Mouse (Mus musculus) stomach, embryonic 14.5 days (tissue): ENCODE measurements around the gene Pax7. TPM values are rescaled to one million over a fixed set of nuclear protein-coding genes. Genes with fewer than 3 reads are reported as not detected.

ENCODE experiments used
- ATAC-seq: fragments of 200-750 bp; cut with Nextera tagmentation; 2 replicates; pipeline ENCODE4 v1.8.0; 2017; ENCODE audit warnings: low read depth, moderate TSS enrichment; ENCODE audit not compliant: insufficient number of reproducible peaks, insufficient read depth, low FRiP score
- H3K27ac ChIP-seq: fragments of 300-500 bp; sonication (generic); 2 replicates; pipeline ENCODE4 v1.5.1; 2014; ENCODE audit warnings: mild to moderate bottlenecking, low read length, moderate library complexity, mixed read lengths
- H3K27me3 ChIP-seq: fragments of 300-500 bp; sonication (generic); 2 replicates; pipeline ENCODE4 v1.6.1; 2014; ENCODE audit warnings: low read length, control low read depth, mixed read lengths; ENCODE audit not compliant: control insufficient read depth, insufficient read depth
- H3K36me3 ChIP-seq: fragments of 300-500 bp; sonication (generic); 2 replicates; pipeline ENCODE4 v1.6.1; 2014; ENCODE audit warnings: mild to moderate bottlenecking, control low read depth, low read length, moderate library complexity, mixed read lengths; ENCODE audit not compliant: control insufficient read depth, insufficient read depth
- H3K4me1 ChIP-seq: fragments of 300-500 bp; sonication (generic); 2 replicates; pipeline ENCODE4 v1.6.1; 2014; ENCODE audit warnings: low read length, control low read depth, mixed read lengths; ENCODE audit not compliant: control insufficient read depth, insufficient read depth
- H3K4me2 ChIP-seq: fragments of 300-500 bp; sonication (generic); replicated peaks from 2 replicates; pipeline ENCODE4 v1.6.1; 2014; ENCODE audit warnings: low read depth, low read length, control low read depth
- H3K4me3 ChIP-seq: fragments of 300-500 bp; sonication (generic); 2 replicates; pipeline ENCODE4 v1.5.1; 2014; ENCODE audit warnings: low read depth, low read length, control low read depth
- H3K9ac ChIP-seq: fragments of 300-500 bp; sonication (generic); replicated peaks from 2 replicates; pipeline ENCODE4 v1.6.1; 2014; ENCODE audit warnings: low read depth, mild to moderate bottlenecking, control low read depth, low read length, moderate library complexity, mixed read lengths
- H3K9me3 ChIP-seq: fragments of 300-500 bp; sonication (generic); 2 replicates; pipeline ENCODE4 v1.6.1; 2016; ENCODE audit warnings: low read depth, low read length, control low read depth; ENCODE audit not compliant: control insufficient read depth
- WGBS: fragments of 180-500 bp; shearing (Covaris S2); extraction: QIAGEN DNeasy Blood & Tissue Kit; methylation state at CpG from one replicate; pipeline ENCODE4 v1.1.7; 2014; 5-methylcytosine and 5-hydroxymethylcytosine counted together
- polyA plus RNA-seq: library from polyadenylated mRNA; unstranded; fragments of >200 nt; fragmentation: Nextera tagmentation; extraction: Ambion mirVana; gene quantifications from 2 replicates; pipeline ENCODE4 v1.2.1, GENCODE M21; 2014

Gene Pax7
- polyA plus RNA-seq, 1 experiment from 2014 or later, result not detected

DNA sequence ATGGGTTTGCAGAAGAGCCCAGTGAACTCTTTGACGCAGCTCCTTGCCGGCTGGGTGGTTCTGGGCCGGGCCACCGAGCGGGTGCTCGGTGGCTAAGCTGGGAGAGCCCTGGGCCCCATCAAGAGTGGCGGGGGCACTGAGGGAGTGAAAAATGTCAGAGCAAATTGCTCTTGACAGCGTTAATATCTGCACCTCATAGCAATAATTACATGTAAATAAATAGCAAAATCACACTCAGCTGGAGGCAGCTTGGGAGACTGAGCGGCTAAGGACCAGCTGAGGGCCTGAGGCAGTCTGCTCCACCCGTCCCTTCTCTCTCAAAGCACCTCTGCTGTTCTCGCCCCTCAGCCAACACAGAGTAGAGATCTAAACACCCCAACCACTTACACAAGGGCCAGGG, 72.6 kb downstream of the Pax7 start:
- Histone ChIP-seq H3K27me3 (0 out of 2 replicates have a peak, but pooled peaks cover 10% of the 10 kb centered on the region), H3K4me2 (no peak overlapping the region), H3K9ac (no peak overlapping the region), H3K9me3 (no peaks in the 10 kb centered on the region), H3K36me3 (no peaks in the 10 kb centered on the region), H3K4me1 (0 out of 2 replicates have a peak, but pooled peaks cover 2% of the 10 kb centered on the region), H3K27ac (no peak overlapping the region), H3K4me3 (no peak overlapping the region)
- WGBS, result 62% methylated on average over 11 of the region's 11 CpGs
- ATAC-seq, result no peak

DNA sequence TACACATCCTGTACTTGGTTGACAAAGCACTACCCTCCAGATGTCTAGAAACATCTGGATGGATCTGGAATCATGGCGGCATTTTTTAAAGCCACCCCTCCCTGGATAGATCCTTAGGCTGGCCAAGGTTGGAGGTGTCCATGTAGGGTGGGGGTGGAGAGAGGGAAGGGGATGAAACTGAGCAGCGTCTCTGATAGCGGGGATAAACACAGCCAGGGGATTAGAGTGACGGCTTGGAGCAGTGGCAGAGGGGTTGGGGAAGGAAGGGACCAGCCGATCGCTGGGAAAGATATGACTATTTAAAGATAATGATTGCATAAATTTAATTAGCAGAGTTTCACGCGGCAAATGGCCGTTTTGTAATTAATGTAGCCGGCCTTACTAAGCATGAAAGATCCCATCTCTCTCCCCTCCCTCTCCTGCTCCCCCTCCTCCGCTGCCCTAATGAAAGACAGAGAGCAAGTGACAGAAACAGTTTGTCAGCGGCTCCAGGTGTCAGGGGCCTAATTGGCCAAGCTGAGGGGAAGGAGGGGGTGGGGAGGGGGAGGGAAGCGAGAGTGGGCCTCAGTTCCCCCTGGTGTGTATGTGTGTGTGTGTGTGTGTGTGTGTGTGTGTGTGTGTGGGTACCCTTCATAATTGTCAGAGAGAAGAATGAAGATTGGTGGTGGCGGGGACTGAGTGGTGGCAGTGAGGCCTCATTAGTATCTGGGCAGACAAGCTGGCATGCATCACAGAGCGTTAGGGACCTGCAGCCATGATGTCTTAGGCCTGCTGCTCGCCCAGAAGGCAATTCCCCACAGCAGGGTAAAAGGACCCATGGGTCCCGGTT, 74.6 kb downstream of the Pax7 start:
- Histone ChIP-seq H3K4me2 (no peak overlapping the region), H3K9me3 (no peaks in the 10 kb centered on the region), H3K4me1 (0 out of 2 replicates have a peak, but pooled peaks cover 2% of the 10 kb centered on the region), H3K27ac (no peak overlapping the region), H3K27me3 (0 out of 2 replicates have a peak, but pooled peaks cover 10% of the 10 kb centered on the region), H3K9ac (no peak overlapping the region), H3K36me3 (no peaks in the 10 kb centered on the region), H3K4me3 (no peak overlapping the region)
- ATAC-seq, result no peak
- 16% methylated on average over 17 of the region's 17 CpGs for WGBS

GRCm38 (mm10) chr4:139756931-139757330, 76.4 kb downstream of the Pax7 start:
- no peak for ATAC-seq
- H3K27ac ChIP-seq, result no peak overlapping the region
- H3K36me3 ChIP-seq, result no peaks in the 10 kb centered on the region
- H3K9ac ChIP-seq, result no peak overlapping the region
- 0 out of 2 replicates have a peak, but pooled peaks cover 5% of the 10 kb centered on the region for H3K27me3 ChIP-seq
- H3K9me3 ChIP-seq, result no peaks in the 10 kb centered on the region
- H3K4me2 ChIP-seq, result no peak overlapping the region
- H3K4me3 ChIP-seq, result no peak overlapping the region
- 4% methylated on average over 11 of the region's 13 CpGs for WGBS
- 0 out of 2 replicates have a peak, but pooled peaks cover 2% of the 10 kb centered on the region for H3K4me1 ChIP-seq

GRCm38 (mm10) chr4:139754148-139754710, 79.1 kb downstream of the Pax7 start:
- no peak overlapping the region for H3K9ac ChIP-seq
- 0 out of 2 replicates have a peak, but pooled peaks cover 2% of the 10 kb centered on the region for H3K4me1 ChIP-seq
- H3K4me2 ChIP-seq, result no peak overlapping the region
- no peaks in the 10 kb centered on the region for H3K9me3 ChIP-seq
- H3K36me3 ChIP-seq, result no peaks in the 10 kb centered on the region
- H3K4me3 ChIP-seq, result no peak overlapping the region
- no peak for ATAC-seq
- no peak overlapping the region for H3K27ac ChIP-seq
- WGBS, result 38% methylated on average over 11 of the region's 11 CpGs
- H3K27me3 ChIP-seq, result 0 out of 2 replicates have a peak, but pooled peaks cover 5% of the 10 kb centered on the region

DNA sequence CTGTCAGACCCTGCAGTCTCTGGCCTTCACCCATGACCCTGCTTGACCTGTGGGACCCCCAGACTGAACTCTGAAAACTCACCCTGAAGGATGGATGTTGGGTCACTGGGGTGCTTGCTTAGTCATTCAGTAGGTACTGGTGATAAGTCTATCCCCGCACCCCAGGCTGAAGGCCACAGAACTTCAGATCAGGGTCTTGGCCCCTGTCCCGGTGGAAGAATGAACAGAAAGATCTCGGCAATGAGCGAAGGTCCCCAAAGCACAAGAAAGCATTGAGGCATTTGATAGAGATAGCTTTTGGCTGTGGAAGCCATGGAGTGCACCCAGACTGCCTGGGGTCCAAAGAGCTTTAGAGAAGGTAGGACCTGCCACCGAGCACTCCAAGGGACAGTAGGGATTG, 82.4 kb downstream of the Pax7 start:
- ATAC-seq, result no peak
- Histone ChIP-seq H3K4me1 (no peaks in the 10 kb centered on the region), H3K27ac (no peak overlapping the region), H3K9me3 (no peaks in the 10 kb centered on the region), H3K4me2 (no peak overlapping the region), H3K36me3 (no peaks in the 10 kb centered on the region), H3K9ac (no peak overlapping the region), H3K4me3 (no peak overlapping the region), H3K27me3 (no peaks in the 10 kb centered on the region)
- WGBS, result 72% methylated on average over 5 of the region's 5 CpGs

GRCm38 (mm10) chr4:139747190-139747936, 86.0 kb downstream of the Pax7 start:
- Histone ChIP-seq H3K4me2 (no peak overlapping the region), H3K4me3 (no peak overlapping the region), H3K27ac (no peak overlapping the region), H3K9me3 (no peaks in the 10 kb centered on the region), H3K27me3 (no peaks in the 10 kb centered on the region), H3K9ac (no peak overlapping the region), H3K4me1 (no peaks in the 10 kb centered on the region), H3K36me3 (no peaks in the 10 kb centered on the region)
- ATAC-seq, result no peak
- 36% methylated on average over 12 of the region's 12 CpGs for WGBS

DNA sequence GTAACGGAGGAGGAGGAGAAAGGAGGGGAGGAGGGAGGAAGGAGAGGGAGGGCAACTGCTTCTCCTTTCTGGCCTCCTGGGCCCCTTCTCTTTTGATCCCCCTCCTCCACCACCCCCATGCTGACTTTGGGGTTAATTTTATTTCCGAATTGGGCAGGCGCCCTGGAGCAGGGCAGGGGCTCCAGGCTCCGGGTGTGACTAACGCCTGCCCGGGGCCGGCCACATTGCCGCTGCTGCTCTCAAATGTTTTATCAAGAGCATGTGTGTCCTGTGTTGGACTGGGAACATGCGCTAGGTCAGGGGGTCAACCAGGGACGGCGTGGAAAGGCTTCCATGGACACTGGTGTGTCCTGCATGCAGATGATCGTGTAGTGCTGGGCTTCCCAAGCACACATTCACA, 87.2 kb downstream of the Pax7 start:
- no peaks in the 10 kb centered on the region for H3K27me3 ChIP-seq
- WGBS, result 55% methylated on average over 11 of the region's 12 CpGs
- H3K9ac ChIP-seq, result no peak overlapping the region
- no peaks in the 10 kb centered on the region for H3K4me1 ChIP-seq
- no peak overlapping the region for H3K4me3 ChIP-seq
- no peak overlapping the region for H3K27ac ChIP-seq
- ATAC-seq, result no peak
- no peaks in the 10 kb centered on the region for H3K36me3 ChIP-seq
- H3K4me2 ChIP-seq, result no peak overlapping the region
- no peaks in the 10 kb centered on the region for H3K9me3 ChIP-seq

GRCm38 (mm10) chr4:139744765-139745395, 88.4 kb downstream of the Pax7 start:
- H3K9me3 ChIP-seq, result no peaks in the 10 kb centered on the region
- ATAC-seq, result no peak
- H3K27ac ChIP-seq, result no peak overlapping the region
- no peaks in the 10 kb centered on the region for H3K4me1 ChIP-seq
- 49% methylated on average over 12 of the region's 12 CpGs for WGBS
- no peak overlapping the region for H3K4me3 ChIP-seq
- no peak overlapping the region for H3K9ac ChIP-seq
- no peak overlapping the region for H3K4me2 ChIP-seq
- no peaks in the 10 kb centered on the region for H3K27me3 ChIP-seq
- H3K36me3 ChIP-seq, result no peaks in the 10 kb centered on the region
